Mouse (Mus musculus) erythroblast, embryonic 14.5 days (primary cell): Measurements from ENCODE around the gene Zfpl1. TPM values are rescaled to one million over a fixed set of nuclear protein-coding genes. Genes with fewer than 3 reads are reported as not detected.

Experiments
- H3K27me3 ChIP-seq: 2 replicates; pipeline ENCODE4 v1.6.1; 2012; ENCODE audit warnings: inconsistent platforms; ENCODE audit not compliant: control insufficient read depth
- H3K36me3 ChIP-seq: 2 replicates; pipeline ENCODE4 v1.6.1; 2012; ENCODE audit warnings: mild to moderate bottlenecking, inconsistent platforms; ENCODE audit not compliant: control insufficient read depth
- H3K4me1 ChIP-seq: 2 replicates; pipeline ENCODE4 v1.6.1; 2012; ENCODE audit warnings: inconsistent platforms; ENCODE audit not compliant: control insufficient read depth
- H3K4me3 ChIP-seq: replicated peaks from 2 replicates; pipeline ENCODE3; 2012; ENCODE audit warnings: moderate library complexity, mild to moderate bottlenecking, inconsistent platforms
- H3K9me3 ChIP-seq: 2 replicates; pipeline ENCODE4 v1.6.1; 2012; ENCODE audit warnings: low read length, inconsistent platforms, mixed read lengths; ENCODE audit not compliant: control insufficient read depth
- GATA1 ChIP-seq: IDR thresholded peaks from 2 replicates; pipeline ENCODE4 v1.6.1; 2012; ENCODE audit warnings: low read length, inconsistent platforms, mixed read lengths
- TAL1 ChIP-seq: IDR thresholded peaks from 3 replicates; pipeline ENCODE4 v1.6.1; 2012; ENCODE audit warnings: low read length, inconsistent platforms, mixed read lengths
- polyA plus RNA-seq: library from polyadenylated mRNA; stranded (reverse); fragments of >175 nt; gene quantifications from 2 replicates; pipeline ENCODE4 v1.2.3, GENCODE M21; 2012

Gene Zfpl1
- polyA plus RNA-seq, 1 experiment: 5.1 TPM

DNA sequence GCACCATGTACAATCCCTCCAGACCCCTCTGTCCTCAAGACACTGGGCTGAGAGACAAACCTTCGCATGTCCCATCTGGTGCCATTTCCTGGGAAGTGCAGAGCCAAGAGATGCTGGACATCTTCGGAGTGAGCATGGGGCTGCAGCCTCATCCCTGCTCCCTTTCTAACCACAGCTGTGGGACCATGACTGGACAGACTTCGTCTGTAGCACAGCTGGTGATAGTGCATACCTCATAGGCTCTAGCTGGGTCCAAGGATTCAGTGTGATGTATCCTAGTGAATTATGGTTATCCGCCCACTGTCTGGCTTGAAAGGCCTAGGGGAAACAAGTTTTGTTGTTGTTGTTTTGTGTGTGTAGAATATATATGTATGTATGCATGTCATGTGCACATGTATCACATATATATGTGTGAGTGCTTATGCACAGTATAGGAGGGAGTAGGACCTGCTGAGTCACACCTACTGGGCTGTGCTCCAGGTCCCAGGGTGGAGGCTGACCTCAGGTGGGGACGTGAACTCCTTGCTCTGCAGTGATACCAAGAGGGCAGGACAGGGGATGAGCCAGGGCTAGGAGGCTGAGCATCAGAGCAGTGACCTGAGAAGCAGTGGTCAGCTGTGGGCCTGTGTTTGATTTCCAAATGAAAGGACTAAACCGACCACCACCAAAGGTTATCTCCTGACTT, 17.6 kb upstream of the Zfpl1 start:
- H3K9me3 ChIP-seq: no peaks in the 10 kb centered on the region
- H3K4me1 ChIP-seq: peaks cover 51% of the 10 kb centered on the region
- H3K4me3 ChIP-seq: peak overlapping the region; percentile 7
- TF ChIP-seq TAL1: no peak
- no peak for TF ChIP-seq GATA1
- H3K27me3 ChIP-seq: no peaks in the 10 kb centered on the region
- H3K36me3 ChIP-seq: peaks cover 37% of the 10 kb centered on the region

DNA sequence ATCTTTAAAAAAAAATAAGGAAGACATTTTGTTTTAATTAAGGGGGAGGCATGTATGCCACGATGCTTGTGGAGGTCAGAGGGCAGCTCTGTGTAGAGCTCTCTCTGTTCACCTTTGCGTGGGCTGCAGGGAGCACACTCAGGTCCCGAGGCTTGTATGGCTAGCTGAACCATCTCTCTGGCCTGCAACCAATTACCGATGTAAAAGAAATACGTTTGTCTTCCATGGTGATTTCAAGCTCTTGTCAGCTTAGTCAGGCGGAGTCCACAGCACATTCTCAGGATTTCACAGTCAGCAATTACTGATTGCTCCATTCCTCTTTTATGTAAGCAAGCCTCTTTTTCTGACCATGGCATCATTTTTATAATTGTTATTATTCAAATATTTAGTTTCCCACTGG, 16.4 kb upstream of the Zfpl1 start:
- Histone ChIP-seq H3K4me3 (no peak overlapping the region), H3K9me3 (no peaks in the 10 kb centered on the region), H3K36me3 (peaks cover 47% of the 10 kb centered on the region), H3K27me3 (no peaks in the 10 kb centered on the region), H3K4me1 (peaks cover 50% of the 10 kb centered on the region)
- no peak for TF ChIP-seq GATA1
- no peak for TF ChIP-seq TAL1

DNA sequence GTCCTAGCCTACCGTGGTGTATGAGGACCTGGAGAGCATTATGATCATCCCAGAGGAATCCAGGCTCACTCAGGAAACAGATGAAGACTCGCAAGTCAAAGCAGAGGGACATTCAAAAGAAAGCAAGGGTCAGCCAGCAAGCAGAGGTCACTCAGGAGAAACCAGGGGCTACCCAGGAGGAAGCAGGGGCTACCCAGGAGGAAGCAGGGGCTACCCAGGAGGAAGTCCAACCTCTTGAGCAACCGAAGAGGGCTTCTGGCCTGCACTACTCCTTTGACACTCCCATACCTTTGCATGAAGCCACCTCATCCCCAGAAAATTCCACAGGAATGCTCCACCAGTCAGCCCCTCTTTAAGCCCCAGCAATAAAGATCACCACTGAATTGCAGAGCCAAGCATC, 13.1 kb upstream of the Zfpl1 start:
- Histone ChIP-seq H3K4me1 (peaks cover 25% of the 10 kb centered on the region), H3K27me3 (no peaks in the 10 kb centered on the region), H3K4me3 (no peak overlapping the region), H3K9me3 (no peaks in the 10 kb centered on the region), H3K36me3 (peaks cover 75% of the 10 kb centered on the region)
- TF ChIP-seq GATA1 (no peak), TAL1 (no peak)

DNA sequence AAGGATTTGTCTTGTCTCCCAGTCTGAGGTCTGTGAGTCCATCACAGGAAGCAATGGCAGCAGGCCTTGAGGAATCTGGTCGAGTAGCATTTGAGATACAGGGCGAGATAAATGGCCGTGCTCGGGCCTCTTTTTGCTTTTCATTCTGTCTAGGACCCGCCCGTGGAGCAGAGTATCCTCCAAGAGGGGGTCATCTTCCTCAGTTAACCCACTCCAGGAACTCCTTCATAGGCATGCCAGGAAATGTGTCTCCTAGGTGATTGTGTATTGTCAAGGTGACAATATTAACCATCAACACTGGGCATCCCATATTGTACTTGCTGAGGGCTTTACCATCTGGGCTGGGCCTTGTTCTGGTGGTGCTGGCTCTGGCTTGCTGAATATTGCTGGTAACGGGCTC, 9.4 kb upstream of the Zfpl1 start, which contains the start of gene AC131692.1:
Gene AC131692.1, plus strand, starts transcription at position 301 of the 400 bp plus-strand sequence.
- TF ChIP-seq TAL1: no peak
- Histone ChIP-seq H3K9me3 (no peaks in the 10 kb centered on the region), H3K36me3 (peaks cover 98% of the 10 kb centered on the region), H3K27me3 (no peaks in the 10 kb centered on the region), H3K4me3 (no peak within 1 kb of the TSS), H3K4me1 (peaks cover 18% of the 10 kb centered on the region)

DNA sequence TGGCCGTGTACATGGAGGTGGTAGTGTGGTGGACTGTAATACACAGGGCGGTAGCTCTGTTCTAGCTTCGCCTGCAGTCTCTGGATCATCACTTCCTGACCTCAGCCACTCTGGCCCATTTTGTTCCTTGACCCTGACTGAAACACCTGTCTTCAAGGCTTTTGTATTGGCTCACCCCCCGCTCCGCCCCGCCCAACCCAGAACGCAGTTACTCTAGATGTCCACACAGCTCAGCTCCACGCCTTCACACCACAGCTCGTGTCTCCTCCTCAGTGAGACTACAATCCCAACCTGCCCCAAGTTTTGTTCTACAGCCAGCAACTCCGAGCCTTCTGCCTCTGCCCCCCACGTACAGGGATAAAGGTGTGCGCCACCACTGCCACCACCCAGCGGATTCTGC, 4.1 kb upstream of the Zfpl1 start:
- H3K4me3 ChIP-seq: no peak overlapping the region
- peaks cover 84% of the 10 kb centered on the region for H3K36me3 ChIP-seq
- no peaks in the 10 kb centered on the region for H3K9me3 ChIP-seq
- TF ChIP-seq TAL1 (no peak), GATA1 (no peak)
- H3K4me1 ChIP-seq: peaks cover 58% of the 10 kb centered on the region
- H3K27me3 ChIP-seq: no peaks in the 10 kb centered on the region

DNA sequence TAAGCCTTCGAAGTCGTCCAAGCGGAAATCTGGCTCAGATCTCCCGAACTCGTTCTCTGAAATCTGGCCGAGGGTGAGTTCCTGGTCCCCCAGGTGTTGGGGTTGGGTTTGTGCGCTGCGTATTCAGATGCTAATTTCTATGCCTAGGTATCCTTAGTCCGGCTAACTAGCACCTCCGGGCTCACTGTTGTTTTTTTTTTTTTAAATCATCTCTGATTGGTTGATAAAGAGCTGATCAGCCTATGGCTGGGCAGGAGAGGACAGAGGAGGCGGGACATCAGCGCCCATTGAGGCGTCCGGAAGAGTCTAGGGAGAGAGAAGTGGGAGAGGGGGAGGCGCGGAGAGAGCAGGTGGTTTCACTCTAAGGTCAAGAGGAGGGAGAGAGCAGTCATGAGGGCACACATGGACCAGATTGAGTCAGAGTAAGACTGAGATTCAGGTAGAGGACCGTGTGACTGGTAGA, 692 bp upstream of the Zfpl1 start:
- Histone ChIP-seq H3K36me3 (peaks cover 82% of the 10 kb centered on the region), H3K4me3 (peak overlapping the region; percentile 76), H3K4me1 (peaks cover 55% of the 10 kb centered on the region), H3K9me3 (no peaks in the 10 kb centered on the region), H3K27me3 (no peaks in the 10 kb centered on the region)
- TF ChIP-seq GATA1 (no peak), TAL1 (no peak)

DNA sequence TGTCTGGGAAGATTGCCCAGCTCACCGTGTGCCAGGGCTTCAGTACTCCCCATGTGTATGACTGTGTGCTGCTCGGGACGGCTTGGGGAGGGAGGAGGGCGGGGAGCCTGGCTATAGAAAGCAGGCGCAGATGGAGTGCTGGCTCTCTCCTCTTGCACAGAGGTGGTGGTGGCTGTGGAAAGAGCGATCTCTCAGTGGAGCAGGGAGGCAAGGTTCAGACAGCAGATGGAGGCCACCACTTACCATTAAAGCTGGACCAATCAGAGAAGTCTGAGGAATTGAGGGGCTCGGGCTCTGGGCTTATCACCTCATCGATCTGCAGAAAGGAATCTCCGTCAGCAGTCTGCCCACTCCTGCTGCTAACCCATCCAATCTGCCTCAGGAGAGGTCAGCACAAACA, 2.6 kb downstream of the Zfpl1 start, which contains the start of gene Gm28374:
Gene Gm28374, minus strand, starts transcription at position 101 of the 400 bp plus-strand sequence.
- TF ChIP-seq TAL1: no peak
- TF ChIP-seq GATA1: no peak
- Histone ChIP-seq H3K27me3 (no peaks in the 10 kb centered on the region), H3K36me3 (peaks cover 57% of the 10 kb centered on the region), H3K9me3 (no peaks in the 10 kb centered on the region), H3K4me3 (no peak within 1 kb of the TSS), H3K4me1 (peaks cover 39% of the 10 kb centered on the region)

DNA sequence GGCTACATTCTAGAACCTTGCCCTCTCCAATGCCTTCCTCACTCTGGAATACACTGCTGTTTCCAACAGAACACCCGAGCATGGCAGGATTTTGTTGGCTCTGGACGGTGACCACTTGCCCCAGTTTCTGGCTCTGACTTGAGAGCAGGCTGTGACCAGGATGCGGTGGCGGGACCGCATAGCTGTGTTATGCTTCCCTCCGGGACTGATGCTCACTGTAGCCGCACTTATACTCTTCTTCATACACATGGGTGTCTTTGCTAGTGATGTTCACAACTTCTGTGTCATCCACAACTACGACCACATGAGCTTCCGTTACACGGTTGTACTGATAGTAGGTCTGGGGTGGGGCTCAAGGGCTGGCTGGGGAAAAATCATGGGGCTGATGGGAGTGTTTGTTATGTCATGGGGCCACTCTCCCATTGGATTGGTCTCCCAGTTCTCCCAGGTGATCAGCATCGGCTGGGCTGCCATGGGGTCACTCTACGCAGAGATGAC, 4.7 kb downstream of the Zfpl1 start, which contains the start of gene Tmem262:
Gene Tmem262, plus strand, starts transcription at position 51 of the 498 bp plus-strand sequence.
- Histone ChIP-seq H3K27me3 (no peaks in the 10 kb centered on the region), H3K9me3 (no peaks in the 10 kb centered on the region), H3K4me3 (no peak within 1 kb of the TSS), H3K36me3 (peaks cover 46% of the 10 kb centered on the region), H3K4me1 (peaks cover 40% of the 10 kb centered on the region)
- no peak for TF ChIP-seq GATA1
- no peak for TF ChIP-seq TAL1

DNA sequence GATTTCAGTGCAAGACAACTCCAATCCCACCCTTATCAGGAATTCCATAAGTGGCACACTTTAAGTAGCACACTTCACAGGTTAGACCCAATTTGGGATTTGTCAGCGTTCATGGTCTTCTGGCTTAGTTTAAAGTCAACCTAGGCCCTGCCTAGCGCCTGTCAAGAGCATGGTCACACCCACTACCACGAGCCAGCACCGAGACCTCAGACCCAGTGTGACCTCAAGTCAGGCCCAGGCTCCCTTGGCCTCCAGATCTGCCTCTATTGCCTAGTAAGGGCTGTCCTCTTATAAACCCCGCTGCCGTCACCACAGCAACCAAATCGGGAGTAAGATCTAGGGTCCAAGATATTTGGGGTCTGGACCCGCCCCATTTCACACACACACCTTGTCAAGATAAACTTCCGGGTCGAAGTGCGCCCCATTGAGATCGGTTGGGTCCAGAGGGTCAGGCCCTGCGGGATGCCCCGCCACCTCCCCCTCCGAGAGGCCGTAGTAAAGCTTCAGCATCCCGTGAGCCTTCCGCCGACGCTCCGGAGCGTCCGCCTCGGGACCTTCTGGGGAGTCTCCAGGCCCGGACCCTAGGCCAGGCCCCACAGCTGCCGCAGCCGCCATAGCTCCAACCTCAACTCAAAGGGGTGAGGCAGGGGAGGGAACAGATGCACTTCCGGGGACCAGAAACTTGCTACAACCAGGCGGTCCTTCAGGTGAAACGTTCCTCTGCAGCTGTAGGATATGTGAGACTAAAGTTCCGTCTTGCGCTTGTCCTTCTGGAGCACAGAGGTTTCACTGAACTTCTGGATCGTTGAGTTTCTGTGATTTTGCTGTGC, 8.0 kb downstream of the Zfpl1 start, which contains the start of gene Vps51:
Gene Vps51, minus strand, starts transcription at position 668 of the 830 bp plus-strand sequence.
- no peaks in the 10 kb centered on the region for H3K9me3 ChIP-seq
- H3K36me3 ChIP-seq: peaks cover 46% of the 10 kb centered on the region
- no peak for TF ChIP-seq GATA1
- TF ChIP-seq TAL1: no peak
- H3K4me3 ChIP-seq: peak within 1 kb of the TSS; percentile 76
- H3K4me1 ChIP-seq: peaks cover 30% of the 10 kb centered on the region
- no peaks in the 10 kb centered on the region for H3K27me3 ChIP-seq
